Mouse (Mus musculus) retina, postnatal 1 day (tissue): ENCODE data around the gene Gm48552.
A peak's percentile ranks its signal among the peaks of the same experiment; 100 is the strongest.

Experiments
- DNase-seq: peaks from one replicate; pipeline ENCODE4 v3.0.0-alpha.2; 2012

Gm48552 gene

GRCm38 (mm10) chr10:81421041-81421796 lies 32.4 kb downstream of the Gm48552 start:
- DNase-seq: no peak

DNA sequence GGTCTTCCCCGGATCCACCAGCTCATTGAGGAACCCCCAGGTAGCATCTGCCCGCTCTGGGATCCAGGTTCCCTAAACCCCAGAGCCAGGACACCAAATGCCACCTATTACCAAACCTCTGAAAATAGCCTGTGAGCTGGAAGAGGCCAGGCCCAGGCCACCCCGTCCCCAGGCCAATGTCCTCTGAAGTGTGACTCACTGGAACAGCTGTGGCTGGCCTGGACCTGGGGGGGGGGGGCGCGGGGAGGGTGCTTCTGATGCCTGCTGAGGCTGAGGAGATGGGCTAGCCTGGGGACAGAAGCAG lies 32.9 kb downstream of the Gm48552 start:
- DNase-seq: no peak

GRCm38 (mm10) chr10:81422191-81422590 lies 33.4 kb downstream of the Gm48552 start:
- no peak for DNase-seq

GRCm38 (mm10) chr10:81422661-81423217 lies 33.9 kb downstream of the Gm48552 start:
- no peak for DNase-seq

GRCm38 (mm10) chr10:81423476-81424245 lies 34.9 kb downstream of the Gm48552 start:
- DNase-seq: no peak

GRCm38 (mm10) chr10:81424246-81425051 lies 35.6 kb downstream of the Gm48552 start:
- peak; percentile 36 for DNase-seq

DNA sequence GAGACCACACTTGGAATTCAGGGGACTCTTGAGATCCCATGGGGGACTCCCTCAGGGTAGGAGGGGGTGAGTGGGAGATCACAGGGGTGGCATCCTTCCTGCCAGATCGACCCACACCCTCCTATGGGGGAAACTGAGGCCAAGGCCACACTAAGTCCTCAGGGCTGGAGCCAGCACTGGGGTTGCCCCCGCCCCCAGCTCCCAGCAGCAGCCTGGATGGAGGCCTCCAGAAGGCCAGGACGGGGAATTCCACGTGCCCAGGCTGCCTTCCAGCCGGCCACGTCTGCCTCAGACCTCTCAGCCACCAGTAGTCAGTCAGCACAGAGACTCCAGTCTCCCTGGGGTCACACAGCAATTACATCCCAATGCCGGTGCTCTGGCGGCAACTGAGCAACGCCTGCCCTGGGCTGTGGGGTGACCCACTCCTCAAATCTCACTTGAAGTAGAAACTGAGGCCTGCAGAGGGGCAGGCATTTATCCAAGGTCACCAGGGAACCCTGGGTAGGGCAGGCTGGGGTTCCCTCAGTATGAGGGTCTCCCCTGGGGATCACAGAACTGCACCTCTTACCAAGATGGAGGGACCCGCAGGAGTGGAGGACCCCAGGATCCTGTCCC lies 36.5 kb downstream of the Gm48552 start:
- peak; percentile 12 for DNase-seq

- no peak for DNase-seq
Observed at GRCm38 (mm10) chr10:81426081-81426671, 37.4 kb downstream of the Gm48552 start.

GRCm38 (mm10) chr10:81426897-81427296 lies 38.1 kb downstream of the Gm48552 start:
- DNase-seq: no peak

- DNase-seq: no peak
Observed at GRCm38 (mm10) chr10:81427327-81427726, 38.5 kb downstream of the Gm48552 start.

DNA sequence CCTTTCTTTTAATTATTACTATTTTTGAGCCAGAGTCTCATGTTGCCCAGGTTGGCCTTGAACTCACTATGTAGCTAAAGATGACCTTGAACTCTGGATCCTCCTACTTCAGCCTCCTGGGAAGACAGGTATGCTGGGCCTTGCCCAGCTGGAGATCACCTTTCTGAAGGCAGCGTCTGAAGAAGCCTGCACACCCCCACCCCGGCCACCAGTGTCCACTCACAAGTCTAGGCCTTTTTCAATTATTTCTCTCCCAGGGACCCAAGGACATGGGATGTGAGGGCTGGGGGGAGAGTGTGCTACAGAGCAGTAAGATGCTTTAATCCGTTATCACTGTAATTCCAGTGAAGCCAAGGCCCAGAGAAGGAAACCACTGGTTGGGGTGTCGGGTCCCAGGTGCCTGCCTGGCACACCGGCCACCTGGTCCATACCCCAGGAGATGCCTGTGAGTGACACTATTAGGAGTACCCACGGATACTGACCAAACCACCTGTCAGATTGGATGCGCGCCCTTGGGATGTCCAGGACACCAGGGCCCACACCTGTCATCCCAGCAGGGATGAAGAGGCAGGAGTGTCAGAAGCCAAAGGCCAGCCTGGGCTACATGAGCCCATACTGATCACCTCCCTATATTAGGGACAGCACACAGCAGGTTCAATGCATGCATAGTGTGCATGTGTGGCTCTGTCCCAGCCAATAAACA lies 39.1 kb downstream of the Gm48552 start:
- DNase-seq: no peak

- DNase-seq: no peak
Observed at GRCm38 (mm10) chr10:81428507-81428870, 39.7 kb downstream of the Gm48552 start.

- no peak for DNase-seq
Observed at GRCm38 (mm10) chr10:81429092-81429491, 40.3 kb downstream of the Gm48552 start.

DNA sequence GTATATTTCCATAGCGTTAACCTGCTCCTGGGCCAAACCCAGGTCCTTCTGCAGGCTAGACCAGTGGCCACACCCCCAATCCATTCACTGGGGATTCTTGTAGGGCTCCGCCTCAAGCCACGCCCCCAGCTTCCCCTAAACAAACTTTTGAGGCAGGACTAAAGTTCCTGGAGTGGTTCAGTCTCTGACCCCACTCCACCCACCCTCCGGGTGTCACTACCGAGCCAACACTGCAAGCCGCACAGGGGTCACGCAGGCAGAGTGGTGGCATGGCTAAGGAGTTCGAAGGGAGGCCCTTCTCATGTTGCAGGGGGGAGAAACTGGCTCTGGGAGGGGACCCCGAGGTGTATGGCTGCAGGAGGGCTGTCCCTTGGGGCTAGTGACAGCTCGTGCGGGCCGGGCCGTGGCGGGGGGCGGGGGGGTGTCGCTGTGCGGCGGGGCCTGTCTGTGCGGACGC lies 40.8 kb downstream of the Gm48552 start:
- DNase-seq: peak; percentile 85

DNA sequence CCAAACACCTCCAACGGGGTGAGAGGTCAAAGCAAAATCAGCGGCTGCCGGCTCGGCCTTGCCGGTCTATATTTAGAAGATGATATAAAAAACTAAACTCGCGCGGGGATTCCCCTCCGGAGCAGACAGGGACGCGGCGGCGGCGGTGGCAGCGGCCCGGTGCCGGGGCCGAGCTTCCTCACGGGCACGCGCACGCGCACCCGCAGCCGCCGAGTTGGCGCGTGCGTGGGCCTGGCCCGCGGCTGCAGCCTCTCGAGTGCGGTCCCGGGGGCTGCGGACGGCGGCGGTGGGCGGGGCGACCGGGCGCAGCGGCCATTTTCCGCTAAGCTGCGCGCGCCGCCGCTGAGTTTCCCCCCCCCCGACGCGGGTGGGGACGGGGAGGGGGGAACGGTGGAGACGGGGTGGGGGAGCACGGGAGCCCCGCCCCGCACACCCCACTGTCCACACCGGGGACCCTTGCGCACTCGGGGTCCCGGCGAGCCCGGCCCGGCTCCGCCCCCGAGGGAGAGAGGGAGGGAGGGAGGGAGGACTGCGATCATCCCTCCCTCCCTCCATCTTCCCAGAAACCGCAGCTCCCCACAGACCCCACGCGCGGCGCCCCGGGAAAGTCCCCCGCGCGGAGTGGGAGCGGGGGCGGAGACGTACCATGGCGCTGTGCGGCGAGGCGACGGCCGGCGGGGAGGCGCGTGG lies 41.5 kb downstream of the Gm48552 start:
- DNase-seq: peak; percentile 87

DNA sequence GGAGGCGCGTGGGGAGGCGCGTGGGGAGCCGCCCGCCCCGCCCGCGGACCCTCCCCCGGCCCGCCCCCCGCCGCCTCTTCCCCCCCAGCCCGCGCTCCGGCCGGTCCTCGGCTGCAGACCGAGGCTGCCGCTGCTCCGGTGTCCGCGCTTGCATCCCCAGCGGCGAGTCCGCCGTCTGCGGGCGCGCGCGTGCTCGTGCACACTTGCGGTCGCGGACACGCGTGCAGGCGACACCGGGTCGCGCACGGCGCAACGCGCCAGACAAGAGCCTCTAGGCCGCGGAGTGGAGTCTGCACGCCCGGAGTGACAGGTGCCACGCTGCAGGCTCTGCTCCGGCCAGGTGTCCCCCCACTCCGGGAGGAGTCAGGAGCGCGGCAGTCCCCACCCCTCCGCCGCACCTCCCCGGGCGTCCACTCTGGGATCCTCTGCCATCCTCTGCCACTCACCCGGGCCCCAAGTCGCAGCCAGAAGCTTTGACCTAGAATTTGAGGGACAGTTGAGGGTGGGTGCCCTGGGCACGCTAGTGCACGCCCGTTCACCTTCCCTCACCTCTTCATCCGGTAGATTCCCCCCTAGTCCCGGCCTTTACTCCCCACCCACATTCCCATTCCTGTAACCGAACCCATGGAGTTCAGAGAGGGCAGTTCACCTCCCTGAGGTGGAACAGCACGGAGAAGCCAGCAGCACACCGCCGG lies 42.2 kb downstream of the Gm48552 start:
- peak; percentile 80 for DNase-seq

DNA sequence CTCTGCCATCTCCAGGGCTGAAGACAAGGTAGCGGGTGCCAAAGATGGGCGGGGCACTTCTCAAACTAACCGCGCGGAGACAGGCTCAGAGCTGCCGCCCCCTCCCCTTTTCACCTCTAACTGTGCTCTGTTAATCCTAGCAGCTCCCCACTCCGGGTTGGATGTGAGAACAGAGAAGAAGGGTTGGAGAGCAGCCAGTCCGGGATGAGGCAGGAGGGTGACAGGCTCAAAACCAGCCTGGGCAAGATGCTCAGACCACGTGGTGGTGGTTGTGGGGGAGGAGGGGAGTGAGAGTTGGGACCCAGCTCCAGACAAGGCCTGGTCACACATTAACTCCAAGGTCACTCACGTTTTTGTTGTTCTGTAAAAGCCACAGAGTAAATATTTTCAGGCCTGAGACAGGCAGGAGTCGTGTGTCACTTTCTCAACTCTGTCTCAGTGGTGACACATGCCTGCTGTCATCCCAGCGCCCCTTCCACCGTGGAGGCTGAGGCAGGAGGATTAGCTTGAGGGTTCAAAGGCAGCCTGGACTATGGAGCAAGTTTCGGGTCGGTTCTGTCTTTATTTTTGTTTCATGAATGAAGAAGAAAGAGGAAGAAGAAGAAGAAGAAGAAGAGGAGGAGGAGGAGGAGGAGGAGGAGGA lies 42.8 kb downstream of the Gm48552 start:
- peak; percentile 80 for DNase-seq

DNA sequence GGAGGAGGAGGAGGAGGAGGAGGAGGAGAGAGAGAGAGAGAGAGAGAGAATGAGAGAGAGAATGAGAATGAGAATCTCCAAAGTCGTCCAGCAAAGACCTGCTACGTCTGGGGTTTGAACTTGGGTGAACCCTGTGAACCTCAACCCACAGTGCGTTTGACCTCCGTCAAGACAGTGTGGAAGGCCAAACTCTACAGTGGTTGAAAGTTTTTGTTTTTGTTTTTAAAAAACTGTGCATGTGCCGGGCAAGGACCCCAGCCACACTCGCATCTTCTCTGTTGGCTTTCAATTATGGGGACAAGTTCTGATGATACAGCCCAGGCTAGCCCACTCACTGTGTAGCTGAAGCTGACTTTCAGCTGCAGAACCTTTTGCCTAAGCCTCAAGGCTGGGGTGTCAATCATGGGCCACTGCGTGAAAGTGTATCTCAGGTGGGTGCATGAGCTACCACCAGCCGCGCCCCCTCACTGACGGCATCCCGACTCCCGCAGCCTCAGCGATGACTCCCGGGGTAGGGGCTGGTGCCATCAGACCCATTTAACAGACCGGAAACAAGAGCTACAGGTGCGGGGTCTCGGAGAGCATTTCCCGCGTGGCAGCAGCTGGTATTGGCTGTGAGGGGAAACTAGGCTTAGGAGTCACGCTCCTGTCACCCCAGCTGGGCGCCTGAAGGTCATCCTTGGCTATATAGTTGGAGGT lies 43.5 kb downstream of the Gm48552 start:
- no peak for DNase-seq

- DNase-seq: peak; percentile 98
Observed at GRCm38 (mm10) chr10:81432868-81433262, 44.1 kb downstream of the Gm48552 start.
